Mouse (Mus musculus) olfactory bulb, adult 2 months (tissue): ENCODE results near the gene Dync1li2.

Source experiments
- CTCF ChIP-seq: fragments of 200-500 bp; IDR thresholded peaks from 2 replicates; pipeline ENCODE4 v1.5.1; 2012; ENCODE audit warnings: low read depth, mild to moderate bottlenecking, low read length, moderate library complexity; ENCODE audit not compliant: insufficient read depth
- POLR2A ChIP-seq: fragments of 200-500 bp; IDR thresholded peaks from 2 replicates; pipeline ENCODE4 v1.6.1; 2012; ENCODE audit warnings: mild to moderate bottlenecking, low read depth, low read length, moderate library complexity; ENCODE audit not compliant: insufficient read depth

DNA sequence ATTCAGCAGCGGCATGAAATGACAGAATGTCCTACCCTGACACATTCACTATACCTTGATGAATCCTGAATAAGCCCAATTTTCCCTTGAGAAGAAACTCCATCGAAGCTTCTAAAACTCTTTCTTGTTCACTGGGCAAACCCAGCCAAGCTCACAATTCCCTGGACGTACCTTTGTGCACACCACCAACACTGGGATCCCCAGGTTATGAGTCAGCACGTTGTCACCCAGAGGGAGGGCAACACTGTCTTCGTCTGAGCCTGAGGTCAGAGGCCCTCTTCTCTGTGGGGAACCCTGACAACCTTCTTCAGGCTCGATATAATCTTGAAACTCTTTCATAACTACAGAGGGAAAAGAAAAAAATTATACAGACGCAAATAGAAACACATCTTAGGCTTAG, 12.6 kb downstream of the Dync1li2 start:
- TF ChIP-seq CTCF (no peak), POLR2A (no peak)
